Mouse (Mus musculus): ENCODE results near the gene Stxbp2. TPM values are rescaled to one million over a fixed set of nuclear protein-coding genes. Genes with fewer than 3 reads are reported as not detected.
A peak's percentile ranks its signal among the peaks of the same experiment; 100 is the strongest.

The Stxbp2 gene
- polyA plus RNA-seq, 1 experiment from 2014 or later = 121 TPM

DNA sequence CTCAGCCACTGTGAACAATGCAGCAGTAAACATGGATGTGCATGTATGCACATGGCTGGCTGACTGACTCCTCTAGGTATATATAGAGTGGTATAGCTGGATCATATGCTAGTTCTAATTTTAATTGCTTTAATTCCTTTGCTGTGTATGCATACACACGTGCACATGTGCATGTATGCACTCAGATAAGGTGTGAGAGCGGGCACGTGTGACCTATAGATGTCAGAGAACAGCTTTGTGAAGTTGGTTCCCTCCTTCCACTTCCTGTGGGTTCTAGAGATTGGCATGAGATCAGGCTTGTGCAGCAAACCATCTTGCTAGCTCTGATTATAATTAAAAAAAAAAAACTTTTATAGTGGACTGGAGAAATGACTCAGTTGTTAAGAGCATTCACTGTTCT lies 22.1 kb downstream of the Stxbp2 start:
- no peaks in the 10 kb centered on the region for H3K27me3 ChIP-seq (ENCODE audit: control insufficient read depth, insufficient read depth, low read length)
- H3K4me2 ChIP-seq (ENCODE audit: low read depth, low read length) = no peak overlapping the region
- no peaks in the 10 kb centered on the region for H3K36me3 ChIP-seq (ENCODE audit: control insufficient read depth, insufficient read depth, low read length)
- no peaks in the 10 kb centered on the region for H3K4me1 ChIP-seq (ENCODE audit: control insufficient read depth, insufficient read depth, low read length)
- H3K9ac ChIP-seq (ENCODE audit: low read length) = no peak overlapping the region
- ATAC-seq (ENCODE audit: insufficient read depth, low FRiP score) = no peak
- H3K4me3 ChIP-seq (replicated peaks; ENCODE audit: low read length) = no peak overlapping the region
- H3K27ac ChIP-seq (ENCODE audit: low read length) = no peak overlapping the region
- H3K9me3 ChIP-seq (replicated peaks; ENCODE audit: control insufficient read depth, low read length) = no peaks in the 10 kb centered on the region
- 64% methylated on average over 3 of the region's 3 CpGs for WGBS

DNA sequence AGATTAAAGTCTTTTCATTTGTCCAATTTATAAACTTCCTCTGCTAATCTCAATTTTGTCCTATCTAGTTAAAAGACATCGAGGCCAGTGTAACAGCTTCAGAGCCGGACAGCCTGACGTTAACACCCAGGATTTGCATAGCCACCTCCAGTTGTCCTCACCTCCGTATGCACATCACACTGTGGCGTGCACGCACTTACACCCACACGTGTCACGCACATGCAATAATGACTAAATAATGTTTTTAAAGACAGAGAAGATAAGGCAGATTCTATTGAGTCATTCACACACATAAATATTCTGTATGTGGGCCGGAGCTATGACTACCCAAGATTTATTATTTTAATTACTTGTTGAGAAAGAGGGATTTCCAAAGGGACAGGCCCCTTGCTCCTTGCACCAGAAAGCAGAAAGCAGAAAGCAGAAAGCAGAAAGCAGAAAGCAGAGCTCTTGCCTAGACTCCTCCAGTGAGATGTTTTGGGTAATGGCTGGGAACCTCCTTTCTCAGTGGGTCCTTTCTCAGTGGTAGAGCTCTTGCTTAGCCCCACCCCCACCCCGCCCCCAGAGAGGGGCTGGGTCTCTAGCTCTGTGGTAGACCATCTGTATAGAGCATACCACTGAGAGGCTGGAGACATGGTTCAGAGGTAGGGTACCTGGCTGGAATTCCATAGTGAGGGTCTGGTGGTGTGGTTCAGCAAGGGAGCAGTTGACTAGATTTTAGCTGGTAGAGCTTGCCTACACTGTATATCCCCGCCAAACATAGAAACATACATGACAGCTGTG lies 24.2 kb downstream of the Stxbp2 start:
- no peak overlapping the region for H3K9ac ChIP-seq (ENCODE audit: low read length)
- no peak overlapping the region for H3K27ac ChIP-seq (ENCODE audit: low read length)
- H3K27me3 ChIP-seq (ENCODE audit: control insufficient read depth, insufficient read depth, low read length) = no peaks in the 10 kb centered on the region
- WGBS = 66% methylated on average over 11 of the region's 11 CpGs
- ATAC-seq (ENCODE audit: insufficient read depth, low FRiP score) = no peak
- no peaks in the 10 kb centered on the region for H3K36me3 ChIP-seq (ENCODE audit: control insufficient read depth, insufficient read depth, low read length)
- H3K4me2 ChIP-seq (ENCODE audit: low read depth, low read length) = no peak overlapping the region
- H3K4me3 ChIP-seq (replicated peaks; ENCODE audit: low read length) = no peak overlapping the region
- no peaks in the 10 kb centered on the region for H3K9me3 ChIP-seq (replicated peaks; ENCODE audit: control insufficient read depth, low read length)
- no peaks in the 10 kb centered on the region for H3K4me1 ChIP-seq (ENCODE audit: control insufficient read depth, insufficient read depth, low read length)

- 52% methylated on average over 3 of the region's 3 CpGs for WGBS
- no peak for ATAC-seq (ENCODE audit: insufficient read depth, low FRiP score)
- Histone ChIP-seq H3K9me3 (replicated peaks; ENCODE audit: control insufficient read depth, low read length) (no peaks in the 10 kb centered on the region), H3K36me3 (ENCODE audit: control insufficient read depth, insufficient read depth, low read length) (no peaks in the 10 kb centered on the region), H3K27ac (ENCODE audit: low read length) (no peak within 1 kb of the TSS), H3K27me3 (ENCODE audit: control insufficient read depth, insufficient read depth, low read length) (no peaks in the 10 kb centered on the region), H3K9ac (ENCODE audit: low read length) (no peak within 1 kb of the TSS), H3K4me3 (replicated peaks; ENCODE audit: low read length) (no peak within 1 kb of the TSS), H3K4me2 (ENCODE audit: low read depth, low read length) (no peak within 1 kb of the TSS), H3K4me1 (ENCODE audit: control insufficient read depth, insufficient read depth, low read length) (no peaks in the 10 kb centered on the region)
Observed at GRCm38 (mm10) chr8:3655526-3655925, 24.8 kb downstream of the Stxbp2 start, which contains the start of gene Retn. Retn (plus strand) TSS chr8:3655770.

GRCm38 (mm10) chr8:3656725-3657381 lies 26.1 kb downstream of the Stxbp2 start:
- ATAC-seq (ENCODE audit: insufficient read depth, low FRiP score) = no peak
- Histone ChIP-seq H3K4me1 (ENCODE audit: control insufficient read depth, insufficient read depth, low read length) (no peaks in the 10 kb centered on the region), H3K9me3 (replicated peaks; ENCODE audit: control insufficient read depth, low read length) (no peaks in the 10 kb centered on the region), H3K4me2 (ENCODE audit: low read depth, low read length) (no peak overlapping the region), H3K9ac (ENCODE audit: low read length) (no peak overlapping the region), H3K36me3 (ENCODE audit: control insufficient read depth, insufficient read depth, low read length) (no peaks in the 10 kb centered on the region), H3K27ac (ENCODE audit: low read length) (no peak overlapping the region), H3K4me3 (replicated peaks; ENCODE audit: low read length) (no peak overlapping the region), H3K27me3 (ENCODE audit: control insufficient read depth, insufficient read depth, low read length) (no peaks in the 10 kb centered on the region)
- WGBS = 16% methylated on average over 7 of the region's 7 CpGs

- H3K36me3 ChIP-seq (ENCODE audit: control insufficient read depth, insufficient read depth, low read length) = no peaks in the 10 kb centered on the region
- WGBS = 78% methylated on average over 8 of the region's 8 CpGs
- H3K9me3 ChIP-seq (replicated peaks; ENCODE audit: control insufficient read depth, low read length) = no peaks in the 10 kb centered on the region
- H3K4me1 ChIP-seq (ENCODE audit: control insufficient read depth, insufficient read depth, low read length) = no peaks in the 10 kb centered on the region
- ATAC-seq (ENCODE audit: insufficient read depth, low FRiP score) = no peak
- no peaks in the 10 kb centered on the region for H3K27me3 ChIP-seq (ENCODE audit: control insufficient read depth, insufficient read depth, low read length)
- no peak overlapping the region for H3K9ac ChIP-seq (ENCODE audit: low read length)
- H3K4me2 ChIP-seq (ENCODE audit: low read depth, low read length) = no peak overlapping the region
- H3K27ac ChIP-seq (ENCODE audit: low read length) = no peak overlapping the region
- H3K4me3 ChIP-seq (replicated peaks; ENCODE audit: low read length) = no peak overlapping the region
Observed at GRCm38 (mm10) chr8:3660889-3661288, 30.1 kb downstream of the Stxbp2 start.

GRCm38 (mm10) chr8:3664405-3664804 lies 33.6 kb downstream of the Stxbp2 start:
- WGBS = 55% methylated on average over 5 of the region's 5 CpGs
- Histone ChIP-seq H3K27me3 (ENCODE audit: control insufficient read depth, insufficient read depth, low read length) (no peaks in the 10 kb centered on the region), H3K36me3 (ENCODE audit: control insufficient read depth, insufficient read depth, low read length) (no peaks in the 10 kb centered on the region), H3K9me3 (replicated peaks; ENCODE audit: control insufficient read depth, low read length) (no peaks in the 10 kb centered on the region), H3K4me2 (ENCODE audit: low read depth, low read length) (no peak overlapping the region), H3K4me3 (replicated peaks; ENCODE audit: low read length) (no peak overlapping the region), H3K4me1 (ENCODE audit: control insufficient read depth, insufficient read depth, low read length) (no peaks in the 10 kb centered on the region), H3K9ac (ENCODE audit: low read length) (no peak overlapping the region), H3K27ac (ENCODE audit: low read length) (no peak overlapping the region)
- no peak for ATAC-seq (ENCODE audit: insufficient read depth, low FRiP score)

- no peak for ATAC-seq (ENCODE audit: insufficient read depth, low FRiP score)
- Histone ChIP-seq H3K9me3 (replicated peaks; ENCODE audit: control insufficient read depth, low read length) (no peaks in the 10 kb centered on the region), H3K27me3 (ENCODE audit: control insufficient read depth, insufficient read depth, low read length) (no peaks in the 10 kb centered on the region), H3K36me3 (ENCODE audit: control insufficient read depth, insufficient read depth, low read length) (no peaks in the 10 kb centered on the region), H3K4me2 (ENCODE audit: low read depth, low read length) (no peak within 1 kb of the TSS), H3K9ac (ENCODE audit: low read length) (no peak within 1 kb of the TSS), H3K4me3 (replicated peaks; ENCODE audit: low read length) (no peak within 1 kb of the TSS), H3K4me1 (ENCODE audit: control insufficient read depth, insufficient read depth, low read length) (no peaks in the 10 kb centered on the region), H3K27ac (ENCODE audit: low read length) (no peak within 1 kb of the TSS)
- WGBS = 69% methylated on average over 6 of the region's 6 CpGs
Observed at GRCm38 (mm10) chr8:3665507-3665906, 34.8 kb downstream of the Stxbp2 start, which contains the start of gene Mcemp1. Mcemp1 (plus strand) TSS chr8:3665754.

DNA sequence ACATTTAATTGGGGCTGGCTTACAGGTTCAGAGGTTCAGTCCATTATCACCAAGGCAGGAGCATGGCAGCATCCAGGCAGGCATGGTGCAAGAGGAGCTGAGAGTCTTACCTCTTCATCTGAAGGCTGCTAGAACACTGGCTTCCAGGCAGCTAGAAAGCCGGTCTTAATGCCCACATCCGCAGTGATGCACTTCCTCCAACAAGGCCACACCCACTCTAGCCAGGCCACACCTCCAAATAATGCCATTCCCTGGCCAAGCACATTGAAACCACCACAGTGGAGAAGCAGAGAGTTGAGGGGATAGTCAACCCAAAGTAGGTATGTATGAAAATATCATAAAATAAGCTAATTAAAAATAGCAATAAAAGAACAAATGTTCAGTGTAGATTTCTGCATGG lies 39.6 kb downstream of the Stxbp2 start:
- WGBS = 87% methylated on average over 2 of the region's 2 CpGs
- Histone ChIP-seq H3K4me3 (replicated peaks; ENCODE audit: low read length) (no peak overlapping the region), H3K9me3 (replicated peaks; ENCODE audit: control insufficient read depth, low read length) (no peaks in the 10 kb centered on the region), H3K9ac (ENCODE audit: low read length) (no peak overlapping the region), H3K4me1 (ENCODE audit: control insufficient read depth, insufficient read depth, low read length) (no peaks in the 10 kb centered on the region), H3K4me2 (ENCODE audit: low read depth, low read length) (no peak overlapping the region), H3K27ac (ENCODE audit: low read length) (no peak overlapping the region), H3K36me3 (ENCODE audit: control insufficient read depth, insufficient read depth, low read length) (no peaks in the 10 kb centered on the region), H3K27me3 (ENCODE audit: control insufficient read depth, insufficient read depth, low read length) (no peaks in the 10 kb centered on the region)
- ATAC-seq (ENCODE audit: insufficient read depth, low FRiP score) = no peak

GRCm38 (mm10) chr8:3671980-3672491 lies 41.3 kb downstream of the Stxbp2 start, which contains the start of gene Fcor:
Fcor (minus strand) TSS chr8:3672362.
- Histone ChIP-seq H3K9me3 (replicated peaks; ENCODE audit: control insufficient read depth, low read length) (no peaks in the 10 kb centered on the region), H3K27ac (ENCODE audit: low read length) (peak within 1 kb of the TSS; percentile 56; the same call in 1 of the 2 replicates), H3K27me3 (ENCODE audit: control insufficient read depth, insufficient read depth, low read length) (no peaks in the 10 kb centered on the region), H3K4me3 (replicated peaks; ENCODE audit: low read length) (peak within 1 kb of the TSS; percentile 70), H3K4me2 (ENCODE audit: low read depth, low read length) (peak within 1 kb of the TSS; percentile 74), H3K9ac (ENCODE audit: low read length) (peak within 1 kb of the TSS; percentile 82), H3K4me1 (ENCODE audit: control insufficient read depth, insufficient read depth, low read length) (0 out of 2 replicates have a peak, but pooled peaks cover under 1% of the 10 kb centered on the region), H3K36me3 (ENCODE audit: control insufficient read depth, insufficient read depth, low read length) (no peaks in the 10 kb centered on the region)
- peak; percentile 81 for ATAC-seq (ENCODE audit: insufficient read depth, low FRiP score)
- WGBS = under 1% methylated on average over 23 of the region's 23 CpGs

All from stomach, embryonic 16.5 days (tissue).